Mouse (Mus musculus) stomach, embryonic 14.5 days (tissue): ENCODE results near the gene Lhfp. TPM values are rescaled to one million over a fixed set of nuclear protein-coding genes. Genes with fewer than 3 reads are reported as not detected.

Experiments used
- ATAC-seq: fragments of 200-750 bp; cut with Nextera tagmentation; 2 replicates; pipeline ENCODE4 v1.8.0; 2017; ENCODE audit warnings: low read depth, moderate TSS enrichment; ENCODE audit not compliant: insufficient number of reproducible peaks, insufficient read depth, low FRiP score
- H3K27ac ChIP-seq: fragments of 300-500 bp; sonication (generic); 2 replicates; pipeline ENCODE4 v1.5.1; 2014; ENCODE audit warnings: mild to moderate bottlenecking, low read length, moderate library complexity, mixed read lengths
- H3K27me3 ChIP-seq: fragments of 300-500 bp; sonication (generic); 2 replicates; pipeline ENCODE4 v1.6.1; 2014; ENCODE audit warnings: low read length, control low read depth, mixed read lengths; ENCODE audit not compliant: control insufficient read depth, insufficient read depth
- H3K36me3 ChIP-seq: fragments of 300-500 bp; sonication (generic); 2 replicates; pipeline ENCODE4 v1.6.1; 2014; ENCODE audit warnings: mild to moderate bottlenecking, control low read depth, low read length, moderate library complexity, mixed read lengths; ENCODE audit not compliant: control insufficient read depth, insufficient read depth
- H3K4me1 ChIP-seq: fragments of 300-500 bp; sonication (generic); 2 replicates; pipeline ENCODE4 v1.6.1; 2014; ENCODE audit warnings: low read length, control low read depth, mixed read lengths; ENCODE audit not compliant: control insufficient read depth, insufficient read depth
- H3K4me2 ChIP-seq: fragments of 300-500 bp; sonication (generic); replicated peaks from 2 replicates; pipeline ENCODE4 v1.6.1; 2014; ENCODE audit warnings: low read depth, low read length, control low read depth
- H3K4me3 ChIP-seq: fragments of 300-500 bp; sonication (generic); 2 replicates; pipeline ENCODE4 v1.5.1; 2014; ENCODE audit warnings: low read depth, low read length, control low read depth
- H3K9ac ChIP-seq: fragments of 300-500 bp; sonication (generic); replicated peaks from 2 replicates; pipeline ENCODE4 v1.6.1; 2014; ENCODE audit warnings: low read depth, mild to moderate bottlenecking, control low read depth, low read length, moderate library complexity, mixed read lengths
- H3K9me3 ChIP-seq: fragments of 300-500 bp; sonication (generic); 2 replicates; pipeline ENCODE4 v1.6.1; 2016; ENCODE audit warnings: low read depth, low read length, control low read depth; ENCODE audit not compliant: control insufficient read depth
- WGBS: fragments of 180-500 bp; shearing (Covaris S2); extraction: QIAGEN DNeasy Blood & Tissue Kit; methylation state at CpG from one replicate; pipeline ENCODE4 v1.1.7; 2014; 5-methylcytosine and 5-hydroxymethylcytosine counted together
- polyA plus RNA-seq: library from polyadenylated mRNA; unstranded; fragments of >200 nt; fragmentation: Nextera tagmentation; extraction: Ambion mirVana; gene quantifications from 2 replicates; pipeline ENCODE4 v1.2.1, GENCODE M21; 2014

The Lhfp gene
- polyA plus RNA-seq, 1 experiment from 2014 or later: 48.0 TPM

- Histone ChIP-seq H3K4me2 (no peak overlapping the region), H3K36me3 (no peaks in the 10 kb centered on the region), H3K4me1 (no peaks in the 10 kb centered on the region), H3K27me3 (0 out of 2 replicates have a peak, but pooled peaks cover 3% of the 10 kb centered on the region), H3K4me3 (no peak overlapping the region), H3K27ac (no peak overlapping the region), H3K9ac (no peak overlapping the region), H3K9me3 (no peaks in the 10 kb centered on the region)
- WGBS: 62% methylated on average over 5 of the region's 5 CpGs
- ATAC-seq: no peak
Measured at GRCm38 (mm10) chr3:53036076-53036475, 5.3 kb upstream of the Lhfp start.

- Histone ChIP-seq H3K4me3 (no peak overlapping the region), H3K27me3 (0 out of 2 replicates have a peak, but pooled peaks cover 3% of the 10 kb centered on the region), H3K4me1 (no peaks in the 10 kb centered on the region), H3K36me3 (no peaks in the 10 kb centered on the region), H3K4me2 (no peak overlapping the region), H3K27ac (no peak overlapping the region), H3K9me3 (no peaks in the 10 kb centered on the region), H3K9ac (no peak overlapping the region)
- ATAC-seq: no peak
- WGBS: 87% methylated on average over 7 of the region's 7 CpGs
Measured at GRCm38 (mm10) chr3:53036941-53037340, 4.4 kb upstream of the Lhfp start.

- 67% methylated on average over 5 of the region's 5 CpGs for WGBS
- ATAC-seq: no peak
- Histone ChIP-seq H3K4me1 (peaks cover 8% of the 10 kb centered on the region), H3K4me2 (no peak overlapping the region), H3K4me3 (no peak overlapping the region), H3K27me3 (0 out of 2 replicates have a peak, but pooled peaks cover 3% of the 10 kb centered on the region), H3K9me3 (no peaks in the 10 kb centered on the region), H3K9ac (no peak overlapping the region), H3K27ac (no peak overlapping the region), H3K36me3 (no peaks in the 10 kb centered on the region)
Measured at GRCm38 (mm10) chr3:53038913-53039312, 2.4 kb upstream of the Lhfp start.

- WGBS: 79% methylated on average over 8 of the region's 8 CpGs
- Histone ChIP-seq H3K9me3 (no peaks in the 10 kb centered on the region), H3K27me3 (0 out of 2 replicates have a peak, but pooled peaks cover 3% of the 10 kb centered on the region), H3K36me3 (no peaks in the 10 kb centered on the region), H3K4me3 (no peak overlapping the region), H3K27ac (no peak overlapping the region), H3K9ac (no peak overlapping the region), H3K4me2 (no peak overlapping the region), H3K4me1 (peaks cover 10% of the 10 kb centered on the region)
- ATAC-seq: no peak
Measured at GRCm38 (mm10) chr3:53039746-53040145, 1.6 kb upstream of the Lhfp start.

- peaks cover 16% of the 10 kb centered on the region for H3K4me1 ChIP-seq
- ATAC-seq: no peak
- WGBS: 6% methylated on average over 17 of the region's 17 CpGs
- H3K9ac ChIP-seq: peak overlapping the region; percentile 59
- H3K4me2 ChIP-seq: peak overlapping the region; percentile 71
- H3K27ac ChIP-seq: peak overlapping the region; percentile 41; the same call in 1 of the 2 replicates
- H3K36me3 ChIP-seq: no peaks in the 10 kb centered on the region
- H3K9me3 ChIP-seq: no peaks in the 10 kb centered on the region
- peak overlapping the region; percentile 66 for H3K4me3 ChIP-seq
- 0 out of 2 replicates have a peak, but pooled peaks cover 3% of the 10 kb centered on the region for H3K27me3 ChIP-seq
Measured at GRCm38 (mm10) chr3:53040593-53041410, 526 bp upstream of the Lhfp start.

GRCm38 (mm10) chr3:53042240-53042567 is 876 bp downstream of the Lhfp start:
- H3K27ac ChIP-seq: no peak overlapping the region
- H3K9me3 ChIP-seq: no peaks in the 10 kb centered on the region
- H3K4me2 ChIP-seq: peak overlapping the region; percentile 71
- peaks cover 16% of the 10 kb centered on the region for H3K4me1 ChIP-seq
- H3K36me3 ChIP-seq: no peaks in the 10 kb centered on the region
- peak overlapping the region; percentile 59; the same call in 1 of the 2 replicates for H3K9ac ChIP-seq
- ATAC-seq: no peak; the same call in 1 of the 2 replicates
- peak overlapping the region; percentile 66 for H3K4me3 ChIP-seq
- WGBS: 19% methylated on average over 9 of the region's 9 CpGs
- H3K27me3 ChIP-seq: 0 out of 2 replicates have a peak, but pooled peaks cover 3% of the 10 kb centered on the region

- Histone ChIP-seq H3K27ac (peak overlapping the region; percentile 3; the same call in 1 of the 2 replicates), H3K36me3 (no peaks in the 10 kb centered on the region), H3K27me3 (0 out of 2 replicates have a peak, but pooled peaks cover 3% of the 10 kb centered on the region), H3K9ac (no peak overlapping the region), H3K4me1 (peaks cover 16% of the 10 kb centered on the region), H3K9me3 (no peaks in the 10 kb centered on the region), H3K4me2 (peak overlapping the region; percentile 71), H3K4me3 (no peak overlapping the region; the same call in 1 of the 2 replicates)
- WGBS: 92% methylated on average over 13 of the region's 13 CpGs
- no peak for ATAC-seq
Measured at GRCm38 (mm10) chr3:53043206-53043780, 2.0 kb downstream of the Lhfp start.

- H3K27ac ChIP-seq: peak overlapping the region; percentile 69; the same call in 1 of the 2 replicates
- H3K4me1 ChIP-seq: peaks cover 16% of the 10 kb centered on the region
- H3K4me3 ChIP-seq: peak overlapping the region; percentile 7; the same call in 1 of the 2 replicates
- no peaks in the 10 kb centered on the region for H3K9me3 ChIP-seq
- ATAC-seq: no peak
- H3K36me3 ChIP-seq: no peaks in the 10 kb centered on the region
- 44% methylated on average over 7 of the region's 7 CpGs for WGBS
- peak overlapping the region; percentile 71 for H3K4me2 ChIP-seq
- no peak overlapping the region for H3K9ac ChIP-seq
- 0 out of 2 replicates have a peak, but pooled peaks cover under 1% of the 10 kb centered on the region for H3K27me3 ChIP-seq
Measured at GRCm38 (mm10) chr3:53044238-53044637, 2.9 kb downstream of the Lhfp start.
